Mouse (Mus musculus) liver, postnatal 0 days (tissue): Measurements from ENCODE around the gene Cpne6.
A peak's percentile ranks its signal among the peaks of the same experiment; 100 is the strongest.

Experiments
- CTCF ChIP-seq: sonication (generic); IDR thresholded peaks from 2 replicates; pipeline ENCODE4 v1.5.1; 2016; ENCODE audit warnings: antibody characterized with exemption, low read depth
- EP300 ChIP-seq: IDR thresholded peaks from 2 replicates; pipeline ENCODE4 v1.6.1; 2016; ENCODE audit warnings: antibody characterized with exemption, low read depth, mild to moderate bottlenecking

DNA sequence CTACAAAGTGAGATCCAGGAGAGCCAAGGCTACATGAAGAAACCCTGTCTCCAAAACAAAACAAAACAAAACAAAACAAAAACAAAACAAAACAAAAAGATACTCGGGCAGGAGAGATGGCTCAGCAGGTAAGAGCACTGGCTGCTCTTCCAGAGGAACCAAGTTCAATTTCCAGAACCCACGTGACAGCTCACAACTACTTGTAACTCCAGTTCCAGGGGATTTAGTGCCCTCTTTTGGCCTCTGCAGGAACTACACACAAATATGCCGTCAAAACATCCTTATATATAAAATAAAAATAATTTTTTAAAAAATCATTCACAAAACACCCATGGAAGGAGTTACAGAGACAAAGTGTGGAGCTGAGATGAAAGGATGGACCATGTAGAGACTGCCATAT lies 17.7 kb downstream of the Cpne6 start:
- TF ChIP-seq CTCF, result peak; percentile 72
- no peak for TF ChIP-seq EP300
